Mouse (Mus musculus): Measurements from ENCODE around the gene Mthfsl. TPM values are rescaled to one million over a fixed set of nuclear protein-coding genes. Genes with fewer than 3 reads are reported as not detected.
"Not testable (repeated sequence)": the region's sequence is repeated elsewhere in the genome, so short reads cannot be mapped to it uniquely, and the experiment has no call there.

The Mthfsl gene
- polyA plus RNA-seq, 1 experiment from 2014 or later = 41.1 TPM

GRCm38 (mm10) chr9:88709304-88709703 lies 10.8 kb downstream of the Mthfsl start:
- H3K4me2 ChIP-seq (replicated peaks; ENCODE audit: low read depth) = no peak overlapping the region
- no peaks in the 10 kb centered on the region for H3K36me3 ChIP-seq (ENCODE audit: control insufficient read depth, insufficient read depth, low read length)
- no peaks in the 10 kb centered on the region for H3K27me3 ChIP-seq (ENCODE audit: control insufficient read depth, insufficient read depth, low read length)
- no peak overlapping the region for H3K27ac ChIP-seq (replicated peaks)
- no peaks in the 10 kb centered on the region for H3K4me1 ChIP-seq (replicated peaks; ENCODE audit: control insufficient read depth, insufficient read depth)
- DNase-seq (ENCODE audit: low spot score) (no peak), ATAC-seq (ENCODE audit: low FRiP score, low TSS enrichment) (no peak)
- 85% methylated on average over 6 of the region's 6 CpGs for WGBS
- no peaks in the 10 kb centered on the region for H3K9me3 ChIP-seq (ENCODE audit: control insufficient read depth, low read length)
- no peak overlapping the region for H3K9ac ChIP-seq (ENCODE audit: low read length)
- H3K4me3 ChIP-seq (ENCODE audit: low read depth, low read length) = no peak overlapping the region
- TF ChIP-seq CTCF (IDR thresholded peaks at IDR 0.05; ENCODE audit: low read depth) (no peak), EP300 (optimal IDR thresholded peaks at IDR 0.05) (no peak)

GRCm38 (mm10) chr9:88706700-88707099 lies 13.4 kb downstream of the Mthfsl start:
- no peaks in the 10 kb centered on the region for H3K4me1 ChIP-seq (replicated peaks; ENCODE audit: control insufficient read depth, insufficient read depth)
- no peak overlapping the region for H3K9ac ChIP-seq (ENCODE audit: low read length)
- no peak for ATAC-seq (ENCODE audit: low FRiP score, low TSS enrichment)
- no peak for DNase-seq (ENCODE audit: low spot score)
- 69% methylated on average over 4 of the region's 4 CpGs for WGBS
- no peaks in the 10 kb centered on the region for H3K27me3 ChIP-seq (ENCODE audit: control insufficient read depth, insufficient read depth, low read length)
- H3K27ac ChIP-seq (replicated peaks) = no peak overlapping the region
- no peak for TF ChIP-seq CTCF (IDR thresholded peaks at IDR 0.05; ENCODE audit: low read depth)
- no peak for TF ChIP-seq EP300 (optimal IDR thresholded peaks at IDR 0.05)
- no peaks in the 10 kb centered on the region for H3K36me3 ChIP-seq (ENCODE audit: control insufficient read depth, insufficient read depth, low read length)
- no peak overlapping the region for H3K4me2 ChIP-seq (replicated peaks; ENCODE audit: low read depth)
- H3K9me3 ChIP-seq (ENCODE audit: control insufficient read depth, low read length) = no peaks in the 10 kb centered on the region
- H3K4me3 ChIP-seq (ENCODE audit: low read depth, low read length) = no peak overlapping the region

GRCm38 (mm10) chr9:88705157-88705556 lies 14.9 kb downstream of the Mthfsl start:
- 82% methylated on average over 8 of the region's 8 CpGs for WGBS
- ATAC-seq (ENCODE audit: low FRiP score, low TSS enrichment); H3K27me3 ChIP-seq (ENCODE audit: control insufficient read depth, insufficient read depth, low read length): not testable (repeated sequence)

DNA sequence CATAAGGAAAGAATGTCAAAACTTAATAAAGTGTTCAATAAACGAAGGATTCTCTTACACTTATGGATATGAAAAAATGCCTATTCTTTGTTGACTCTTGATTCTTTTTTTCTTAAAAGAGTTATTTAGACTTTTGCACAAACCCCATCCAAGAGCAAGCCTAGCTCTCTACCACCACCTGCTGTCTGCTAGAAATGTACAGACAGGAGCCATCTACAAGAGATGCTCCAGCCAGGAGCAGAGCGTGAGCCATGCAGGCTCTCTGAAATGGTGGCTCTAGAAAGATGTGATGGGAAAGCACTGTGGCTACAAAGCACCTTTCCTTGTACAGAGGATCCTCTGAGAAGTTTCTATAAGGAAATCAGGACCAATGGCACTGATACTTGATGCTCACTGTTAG lies 21.4 kb downstream of the Mthfsl start:
- H3K4me3 ChIP-seq (ENCODE audit: low read depth, low read length); H3K4me2 ChIP-seq (replicated peaks; ENCODE audit: low read depth); H3K27me3 ChIP-seq (ENCODE audit: control insufficient read depth, insufficient read depth, low read length); H3K9ac ChIP-seq (ENCODE audit: low read length); DNase-seq (ENCODE audit: low spot score); H3K36me3 ChIP-seq (ENCODE audit: control insufficient read depth, insufficient read depth, low read length); H3K4me1 ChIP-seq (replicated peaks; ENCODE audit: control insufficient read depth, insufficient read depth); H3K27ac ChIP-seq (replicated peaks); ATAC-seq (ENCODE audit: low FRiP score, low TSS enrichment); H3K9me3 ChIP-seq (ENCODE audit: control insufficient read depth, low read length): not testable (repeated sequence)
- WGBS = no CpG with 5 or more reads among the region's 2 CpGs

More at GRCm38 (mm10) chr9:88705157-88705556, 14.9 kb downstream of the Mthfsl start:
- not testable (repeated sequence) for H3K9me3 ChIP-seq (ENCODE audit: control insufficient read depth, low read length); H3K27ac ChIP-seq (replicated peaks); H3K4me1 ChIP-seq (replicated peaks; ENCODE audit: control insufficient read depth, insufficient read depth); H3K9ac ChIP-seq (ENCODE audit: low read length); H3K4me3 ChIP-seq (ENCODE audit: low read depth, low read length); H3K36me3 ChIP-seq (ENCODE audit: control insufficient read depth, insufficient read depth, low read length); DNase-seq (ENCODE audit: low spot score); H3K4me2 ChIP-seq (replicated peaks; ENCODE audit: low read depth)

GRCm38 (mm10) chr9:88691307-88691706 lies 28.8 kb downstream of the Mthfsl start:
- not testable (repeated sequence) for H3K4me2 ChIP-seq (replicated peaks; ENCODE audit: low read depth); ATAC-seq (ENCODE audit: low FRiP score, low TSS enrichment); H3K4me3 ChIP-seq (ENCODE audit: low read depth, low read length); H3K27me3 ChIP-seq (ENCODE audit: control insufficient read depth, insufficient read depth, low read length); H3K27ac ChIP-seq (replicated peaks); DNase-seq (ENCODE audit: low spot score); H3K9ac ChIP-seq (ENCODE audit: low read length); H3K4me1 ChIP-seq (replicated peaks; ENCODE audit: control insufficient read depth, insufficient read depth); H3K36me3 ChIP-seq (ENCODE audit: control insufficient read depth, insufficient read depth, low read length); H3K9me3 ChIP-seq (ENCODE audit: control insufficient read depth, low read length)
- 52% methylated on average over 2 of the region's 2 CpGs for WGBS

DNA sequence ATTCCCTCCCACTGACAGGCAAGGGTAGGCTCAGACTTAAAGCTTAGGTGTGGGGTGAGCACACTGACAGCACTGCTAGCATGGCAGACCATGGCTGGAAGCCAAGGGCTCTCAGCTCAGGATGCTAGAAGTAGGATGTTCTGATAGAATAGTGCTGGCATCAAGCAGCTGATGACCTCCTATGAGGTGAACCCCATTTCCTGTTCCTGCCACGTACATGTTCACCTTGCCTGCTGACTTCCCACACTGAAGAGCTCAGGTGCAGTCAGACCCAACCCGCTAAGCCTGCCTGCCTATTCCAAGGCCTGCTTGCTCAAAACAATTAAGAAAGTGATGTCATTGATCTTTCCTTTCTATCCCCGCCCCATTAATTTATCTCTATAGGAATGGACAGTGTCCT lies 30.6 kb downstream of the Mthfsl start:
- H3K9ac ChIP-seq (ENCODE audit: low read length); H3K9me3 ChIP-seq (ENCODE audit: control insufficient read depth, low read length); ATAC-seq (ENCODE audit: low FRiP score, low TSS enrichment); H3K36me3 ChIP-seq (ENCODE audit: control insufficient read depth, insufficient read depth, low read length); H3K4me2 ChIP-seq (replicated peaks; ENCODE audit: low read depth); H3K27ac ChIP-seq (replicated peaks); H3K4me1 ChIP-seq (replicated peaks; ENCODE audit: control insufficient read depth, insufficient read depth); DNase-seq (ENCODE audit: low spot score); H3K4me3 ChIP-seq (ENCODE audit: low read depth, low read length); H3K27me3 ChIP-seq (ENCODE audit: control insufficient read depth, insufficient read depth, low read length): not testable (repeated sequence)
- 66% methylated on average over 3 of the region's 3 CpGs for WGBS

DNA sequence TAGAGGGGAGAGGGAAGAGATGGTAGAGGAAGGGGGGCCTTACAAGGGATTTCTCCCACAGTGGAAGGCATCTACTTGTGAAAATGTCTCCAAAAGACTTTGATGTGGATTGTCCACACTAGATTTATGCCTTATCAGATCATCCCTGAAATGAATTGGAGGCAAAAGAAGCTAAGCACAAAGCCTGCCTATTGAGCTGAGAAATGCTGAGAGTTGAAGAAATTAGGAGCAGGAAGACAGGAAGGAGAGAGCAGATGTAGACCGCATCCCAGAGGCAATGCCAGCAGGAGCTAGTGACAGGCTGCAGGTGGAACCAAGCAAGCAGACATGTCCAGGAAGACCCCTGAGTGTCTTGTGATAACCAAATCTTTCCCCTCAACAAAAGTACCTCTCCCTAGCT lies 33.4 kb downstream of the Mthfsl start:
- not testable (repeated sequence) for H3K27ac ChIP-seq (replicated peaks); H3K36me3 ChIP-seq (ENCODE audit: control insufficient read depth, insufficient read depth, low read length); DNase-seq (ENCODE audit: low spot score); ATAC-seq (ENCODE audit: low FRiP score, low TSS enrichment); H3K4me2 ChIP-seq (replicated peaks; ENCODE audit: low read depth); H3K9me3 ChIP-seq (ENCODE audit: control insufficient read depth, low read length); H3K4me3 ChIP-seq (ENCODE audit: low read depth, low read length); H3K9ac ChIP-seq (ENCODE audit: low read length); H3K27me3 ChIP-seq (ENCODE audit: control insufficient read depth, insufficient read depth, low read length); H3K4me1 ChIP-seq (replicated peaks; ENCODE audit: control insufficient read depth, insufficient read depth)
- WGBS = 83% methylated on average over 1 of the region's 1 CpGs

- H3K36me3 ChIP-seq (ENCODE audit: control insufficient read depth, insufficient read depth, low read length); H3K4me2 ChIP-seq (replicated peaks; ENCODE audit: low read depth); H3K4me3 ChIP-seq (ENCODE audit: low read depth, low read length); H3K27ac ChIP-seq (replicated peaks); H3K9me3 ChIP-seq (ENCODE audit: control insufficient read depth, low read length); H3K9ac ChIP-seq (ENCODE audit: low read length); ATAC-seq (ENCODE audit: low FRiP score, low TSS enrichment); H3K27me3 ChIP-seq (ENCODE audit: control insufficient read depth, insufficient read depth, low read length); H3K4me1 ChIP-seq (replicated peaks; ENCODE audit: control insufficient read depth, insufficient read depth): not testable (repeated sequence)
- peak; percentile 13 for DNase-seq (ENCODE audit: low spot score)
Observed at GRCm38 (mm10) chr9:88658341-88658740, 61.8 kb downstream of the Mthfsl start.

DNA sequence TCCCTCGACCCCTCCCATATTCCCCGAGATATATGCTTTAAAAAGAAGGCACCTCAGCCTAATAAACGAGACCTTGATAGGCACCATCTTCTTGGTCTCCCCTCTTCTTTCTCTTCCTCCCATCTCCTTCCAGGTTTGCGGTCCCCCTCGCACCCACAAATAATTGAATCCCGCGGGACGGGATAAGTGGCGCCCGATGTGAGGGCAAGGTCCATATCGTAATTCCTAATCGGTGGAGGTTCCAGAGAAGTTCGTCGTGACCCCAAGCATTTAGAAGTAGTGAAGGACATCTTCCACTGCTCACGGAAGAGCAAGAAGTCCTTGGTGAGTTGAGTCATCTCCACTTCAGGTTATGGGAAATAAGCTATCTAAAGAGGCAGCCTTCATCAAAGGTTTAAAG lies 69.4 kb downstream of the Mthfsl start:
- not testable (repeated sequence) for H3K4me1 ChIP-seq (replicated peaks; ENCODE audit: control insufficient read depth, insufficient read depth); H3K27me3 ChIP-seq (ENCODE audit: control insufficient read depth, insufficient read depth, low read length); H3K36me3 ChIP-seq (ENCODE audit: control insufficient read depth, insufficient read depth, low read length); H3K4me3 ChIP-seq (ENCODE audit: low read depth, low read length); ATAC-seq (ENCODE audit: low FRiP score, low TSS enrichment); H3K9ac ChIP-seq (ENCODE audit: low read length); DNase-seq (ENCODE audit: low spot score); H3K27ac ChIP-seq (replicated peaks); H3K9me3 ChIP-seq (ENCODE audit: control insufficient read depth, low read length); H3K4me2 ChIP-seq (replicated peaks; ENCODE audit: low read depth)
- WGBS = 98% methylated on average over 11 of the region's 15 CpGs
